7 mouse cellular contexts compared by ENCODE assay signal in genomic region chr1:106629470-106629830, GRCm38 (mm10).
DNase-seq lines count a peak whose midpoint lies in the region; ATAC-seq lines count a peak whose summit lies in the region.

No protein-coding gene starts in this region.

- no peaks in the 10 kb centered on the region for H3K27me3 ChIP-seq in embryonic facial prominence, embryonic 10.5 days (replicated peaks; ENCODE audit: low read depth, poor library complexity, severe bottlenecking)
- no peaks in the 10 kb centered on the region for H3K27me3 ChIP-seq in heart, embryonic 15.5 days
- H3K27me3 ChIP-seq in midbrain, embryonic 15.5 days (replicated peaks) = no peaks in the 10 kb centered on the region

- 4% methylated on average over 4 of the region's 4 CpGs for WGBS in embryonic facial prominence, embryonic 10.5 days
- WGBS in heart, embryonic 15.5 days = 23% methylated on average over 4 of the region's 4 CpGs
- 15% methylated on average over 4 of the region's 4 CpGs for WGBS in midbrain, embryonic 15.5 days

- peak overlapping the region; percentile 62 for H3K27ac ChIP-seq in embryonic facial prominence, embryonic 10.5 days (replicated peaks)
- peak overlapping the region; percentile 70 for H3K27ac ChIP-seq in heart, embryonic 15.5 days
- H3K27ac ChIP-seq in midbrain, embryonic 15.5 days = peak overlapping the region; percentile 54; the same call in 1 of the 2 replicates

- H3K9me3 ChIP-seq in embryonic facial prominence, embryonic 10.5 days = no peaks in the 10 kb centered on the region
- no peaks in the 10 kb centered on the region for H3K9me3 ChIP-seq in heart, embryonic 15.5 days (replicated peaks)
- H3K9me3 ChIP-seq in midbrain, embryonic 15.5 days = no peaks in the 10 kb centered on the region

- no peaks in the 10 kb centered on the region for H3K36me3 ChIP-seq in embryonic facial prominence, embryonic 10.5 days (replicated peaks)
- no peaks in the 10 kb centered on the region for H3K36me3 ChIP-seq in heart, embryonic 15.5 days
- no peaks in the 10 kb centered on the region for H3K36me3 ChIP-seq in midbrain, embryonic 15.5 days (replicated peaks)

- peak; percentile 37 for ATAC-seq in activated CD4-positive, CD25-positive, alpha-beta regulatory T cell, adult 4 months
- ATAC-seq in heart, embryonic 15.5 days (replicated peaks; ENCODE audit: insufficient number of reproducible peaks, insufficient read depth, low FRiP score, low read depth) = no peak
- ATAC-seq in midbrain, embryonic 15.5 days (replicated peaks) = peak; percentile 45
- ATAC-seq in megakaryocyte-erythroid progenitor cell, adult 5-6 weeks (replicated peaks; ENCODE audit: low FRiP score, low TSS enrichment, poor library complexity, severe bottlenecking) = no peak

- H3K4me1 ChIP-seq in embryonic facial prominence, embryonic 10.5 days = peaks cover 34% of the 10 kb centered on the region
- H3K4me1 ChIP-seq in heart, embryonic 15.5 days (replicated peaks) = peaks cover 40% of the 10 kb centered on the region
- peaks cover 13% of the 10 kb centered on the region for H3K4me1 ChIP-seq in midbrain, embryonic 15.5 days

- H3K9ac ChIP-seq in heart, embryonic 15.5 days = no peak overlapping the region
- H3K9ac ChIP-seq in midbrain, embryonic 15.5 days = no peak overlapping the region

- peak; percentile 26 for DNase-seq in embryonic facial prominence, embryonic 10.5 days (ENCODE audit: low spot score)
- peak; percentile 62 for DNase-seq in kidney, postnatal 14 days
- DNase-seq in left cerebral cortex, postnatal 25 days (ENCODE audit: low spot score in 2 of 2) = no peak

- no peak overlapping the region for H3K4me2 ChIP-seq in heart, embryonic 15.5 days
- H3K4me2 ChIP-seq in midbrain, embryonic 15.5 days = no peak overlapping the region

- no peak overlapping the region for H3K4me3 ChIP-seq in embryonic facial prominence, embryonic 10.5 days
- H3K4me3 ChIP-seq in heart, embryonic 15.5 days = no peak overlapping the region
- no peak overlapping the region for H3K4me3 ChIP-seq in midbrain, embryonic 15.5 days

- intact Hi-C loops in left cerebral cortex, postnatal 25 days (cut with DNase I) = loop anchor here (2.0 kb wide), 1 partner anchor 85 kb away; the partner anchor contains the start of gene Bcl2

Comparison
In these comparisons a context has a peak if more than half of its experiments do, and no peak if none do; other contexts are left out.
1. ATAC-seq: peak in activated CD4-positive, CD25-positive, alpha-beta regulatory T cell, adult 4 months (single experiment) and midbrain, embryonic 15.5 days (single experiment); none in heart, embryonic 15.5 days (single experiment) and megakaryocyte-erythroid progenitor cell, adult 5-6 weeks (single experiment).
2. DNase-seq: peak in embryonic facial prominence, embryonic 10.5 days (single experiment) and kidney, postnatal 14 days (single experiment); none in left cerebral cortex, postnatal 25 days (0 of 2).
3. Peak in every context shown above with its lines, with median percentiles within 50 percentile points of each other: H3K27ac ChIP-seq.